Mouse (Mus musculus) adrenal gland, adult 8-10 months (tissue): ENCODE data around the gene Trpc7. TPM values are rescaled to one million over a fixed set of nuclear protein-coding genes. Genes with fewer than 3 reads are reported as not detected.

Source experiments
- DNase-seq: peaks from one replicate; pipeline ENCODE4 v3.0.0; 2022
- total RNA-seq, 4 experiments: library from RNA; stranded (reverse); gene quantifications; 2 replicates each; pipeline ENCODE4 v1.2.4; 2022

Gene Trpc7
- total RNA-seq, 4 experiments from 2014 or later = 0.29 to 0.45 (median 0.37) TPM

- no peak for DNase-seq
Observed at GRCm38 (mm10) chr13:56782621-56783020, 113.2 kb downstream of the Trpc7 start.

GRCm38 (mm10) chr13:56781697-56782096, 114.1 kb downstream of the Trpc7 start:
- DNase-seq = no peak

GRCm38 (mm10) chr13:56780746-56781469, 114.9 kb downstream of the Trpc7 start:
- DNase-seq = no peak

GRCm38 (mm10) chr13:56774304-56774703, 121.5 kb downstream of the Trpc7 start:
- DNase-seq = no peak

- no peak for DNase-seq
Observed at GRCm38 (mm10) chr13:56773262-56773870, 122.4 kb downstream of the Trpc7 start.

- DNase-seq = no peak
Observed at GRCm38 (mm10) chr13:56772592-56772991, 123.2 kb downstream of the Trpc7 start.

GRCm38 (mm10) chr13:56770786-56771185, 125.0 kb downstream of the Trpc7 start:
- DNase-seq = no peak

GRCm38 (mm10) chr13:56770136-56770578, 125.6 kb downstream of the Trpc7 start:
- no peak for DNase-seq

GRCm38 (mm10) chr13:56769431-56769830, 126.4 kb downstream of the Trpc7 start:
- no peak for DNase-seq

- DNase-seq = no peak
Observed at GRCm38 (mm10) chr13:56766211-56766610, 129.6 kb downstream of the Trpc7 start.

GRCm38 (mm10) chr13:56765284-56766032, 130.3 kb downstream of the Trpc7 start:
- DNase-seq = no peak

- no peak for DNase-seq
Observed at GRCm38 (mm10) chr13:56762446-56763229, 133.2 kb downstream of the Trpc7 start.

- peak; percentile 55 for DNase-seq
Observed at GRCm38 (mm10) chr13:56758492-56758891, 137.3 kb downstream of the Trpc7 start.

- no peak for DNase-seq
Observed at GRCm38 (mm10) chr13:56757201-56757600, 138.6 kb downstream of the Trpc7 start.

GRCm38 (mm10) chr13:56755871-56756270, 139.9 kb downstream of the Trpc7 start:
- DNase-seq = no peak

GRCm38 (mm10) chr13:56753192-56753951, 142.4 kb downstream of the Trpc7 start, which contains the start of gene Gm45623:
Gene Gm45623 (minus strand): TSS chr13:56753827.
- no peak for DNase-seq

GRCm38 (mm10) chr13:56752474-56753191, 143.2 kb downstream of the Trpc7 start:
- no peak for DNase-seq

GRCm38 (mm10) chr13:56751774-56752173, 144.0 kb downstream of the Trpc7 start:
- DNase-seq = no peak

GRCm38 (mm10) chr13:56749377-56749776, 146.4 kb downstream of the Trpc7 start:
- DNase-seq = no peak

GRCm38 (mm10) chr13:56747554-56747953, 148.2 kb downstream of the Trpc7 start:
- DNase-seq = no peak
